Mouse (Mus musculus) megakaryocyte-erythroid progenitor cell, adult 5 weeks (primary cell): ENCODE data around the gene Tmem9b. TPM values are rescaled to one million over a fixed set of nuclear protein-coding genes. Genes with fewer than 3 reads are reported as not detected.

ENCODE experiments used
- polyA plus RNA-seq: library from polyadenylated mRNA; stranded (reverse); fragments of >175 nt; gene quantifications from 2 replicates; pipeline ENCODE4 v1.2.3, GENCODE M21; 2012

Tmem9b gene
- 5.2 and 5.7 TPM in 2 replicates for polyA plus RNA-seq

GRCm38 (mm10) chr7:109752008-109752925 lies at the start of gene Tmem9b:
Gene Tmem9b (minus strand): TSS chr7:109752875.

GRCm38 (mm10) chr7:109781470-109782203 lies 29.0 kb upstream of the Tmem9b start, which contains the start of gene Nrip3:
Gene Nrip3 (minus strand): TSS chr7:109782025.

GRCm38 (mm10) chr7:109731626-109732025 lies 21.0 kb downstream of the Tmem9b start, which contains the start of gene Ascl3:
Gene Ascl3 (minus strand): TSS chr7:109731726.

DNA sequence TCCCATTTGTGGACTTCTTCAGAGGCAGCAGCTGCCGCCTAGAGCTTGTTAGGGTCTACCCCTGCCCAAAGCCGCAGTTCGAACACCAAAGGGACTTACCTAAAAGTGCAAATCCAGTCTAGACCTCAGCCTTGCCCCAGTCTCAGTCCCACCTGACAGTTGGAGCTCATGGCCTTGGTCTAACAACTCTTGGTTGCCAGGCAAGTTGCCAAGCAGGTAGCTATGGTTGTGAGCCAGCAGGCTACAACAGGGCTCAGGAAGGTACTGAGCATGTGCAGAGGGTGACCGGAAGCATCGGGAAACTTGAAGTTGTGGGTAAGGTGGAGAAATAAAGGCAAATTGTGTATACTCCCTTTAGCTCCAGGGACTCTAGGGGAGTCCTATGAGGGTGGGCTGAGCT lies 29.0 kb downstream of the Tmem9b start, which contains the start of gene BC051019:
Gene BC051019, minus strand, starts transcription at position 154 of the 400 bp plus-strand sequence.

DNA sequence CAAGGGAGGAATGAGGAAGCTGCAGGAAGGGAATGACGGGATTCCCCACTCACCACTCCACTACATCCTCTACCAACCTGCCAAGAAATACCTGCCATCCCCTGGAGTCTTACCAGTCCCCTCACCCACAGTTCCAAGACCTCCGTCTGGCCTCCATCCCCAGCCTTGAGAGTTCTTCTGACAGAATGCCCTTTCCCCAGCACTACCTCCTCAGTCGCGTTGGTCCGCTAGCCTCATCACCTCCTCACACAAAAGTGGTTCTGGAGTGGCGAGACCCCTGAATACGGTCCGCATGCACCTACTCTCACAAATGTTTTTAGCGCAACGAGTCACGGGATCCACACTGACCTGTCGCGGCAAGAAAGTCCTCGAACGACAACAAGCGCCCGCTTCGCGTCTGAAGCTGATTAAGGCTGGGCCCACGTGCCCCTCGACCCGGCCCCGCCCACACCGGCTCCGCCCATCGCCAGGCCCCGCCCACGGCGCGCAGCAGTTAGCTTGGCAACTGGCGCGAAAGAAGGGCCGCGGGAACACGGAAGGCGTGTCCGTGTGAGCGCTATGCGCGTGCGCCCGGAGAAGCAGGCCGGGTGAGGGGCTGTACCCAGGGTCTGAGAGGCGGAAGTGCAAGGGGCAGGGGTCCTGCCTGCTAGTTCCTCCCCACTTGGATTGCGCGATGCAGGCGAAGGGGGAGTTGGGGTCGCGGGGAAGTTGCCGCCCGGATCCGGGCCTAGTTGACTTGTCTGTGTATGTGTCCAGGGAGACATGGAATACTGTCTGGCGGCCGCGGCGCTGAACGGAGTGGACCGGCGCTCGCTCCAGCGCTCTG lies 49.3 kb downstream of the Tmem9b start, which contains the start of the genes St5 and Akip1:
Gene St5, minus strand, starts transcription at position 416 of the 826 bp plus-strand sequence.
Gene Akip1, plus strand, starts transcription at position 501 of the 826 bp plus-strand sequence.

Other genes starting within 250 kb of the Tmem9b start
- 0.01 and 0.12 TPM in 2 replicates for gene Trim66, start 244.7 kb downstream of the Tmem9b start, polyA plus RNA-seq
- 8,056 and 9,172 TPM in 2 replicates for gene Rpl27a, start 233.7 kb downstream of the Tmem9b start, polyA plus RNA-seq
- gene St5, start 49.3 kb downstream of the Tmem9b start, polyA plus RNA-seq = 0.79 and 1.1 TPM in 2 replicates
- gene Akip1, start 49.2 kb downstream of the Tmem9b start, polyA plus RNA-seq = 39.1 and 41.9 TPM in 2 replicates
- gene BC051019, start 29.0 kb downstream of the Tmem9b start, polyA plus RNA-seq = 0.04 TPM in 1 of 2 replicates, not detected in the other
- gene Ascl3, start 21.1 kb downstream of the Tmem9b start, polyA plus RNA-seq = not detected in 2 replicates
- 0.03 and 0.38 TPM in 2 replicates for gene Nrip3, start 29.1 kb upstream of the Tmem9b start, polyA plus RNA-seq
- gene Scube2, start 112.8 kb upstream of the Tmem9b start, polyA plus RNA-seq = not detected in 2 replicates
- 15.4 and 20.4 TPM in 2 replicates for gene Dennd5a, start 207.6 kb upstream of the Tmem9b start, polyA plus RNA-seq
- 13.9 and 15.9 TPM in 2 replicates for gene Tmem41b, start 234.1 kb upstream of the Tmem9b start, polyA plus RNA-seq